Mouse (Mus musculus): ENCODE results near the gene Prkn. TPM values are rescaled to one million over a fixed set of nuclear protein-coding genes. Genes with fewer than 3 reads are reported as not detected.
A peak's percentile ranks its signal among the peaks of the same experiment; 100 is the strongest.

Gene Prkn
- polyA plus RNA-seq, 1 experiment from 2014 or later = 3.9 TPM

- Histone ChIP-seq H3K4me3 (replicated peaks; ENCODE audit: low read length) (no peak overlapping the region), H3K9ac (replicated peaks; ENCODE audit: low read depth, low read length) (no peak overlapping the region), H3K27ac (ENCODE audit: low read length) (no peak overlapping the region), H3K4me1 (replicated peaks; ENCODE audit: control insufficient read depth, insufficient read depth, low read length) (peaks cover 5% of the 10 kb centered on the region), H3K27me3 (replicated peaks; ENCODE audit: control insufficient read depth, insufficient read depth, low read length) (no peaks in the 10 kb centered on the region), H3K36me3 (ENCODE audit: control insufficient read depth, insufficient read depth) (no peaks in the 10 kb centered on the region), H3K4me2 (ENCODE audit: low read length) (no peak overlapping the region), H3K9me3 (ENCODE audit: control insufficient read depth, low read length) (no peaks in the 10 kb centered on the region)
- ATAC-seq = peak; percentile 88
- WGBS = 14% methylated on average over 4 of the region's 4 CpGs
These were observed 290.7 kb downstream of the Prkn start for GRCm38 (mm10) chr17:11130919-11131318.

- no peak overlapping the region for H3K9ac ChIP-seq (replicated peaks; ENCODE audit: low read depth, low read length)
- peak; percentile 64 for ATAC-seq
- peak overlapping the region; percentile 23; the same call in 1 of the 2 replicates for H3K27ac ChIP-seq (ENCODE audit: low read length)
- H3K4me2 ChIP-seq (ENCODE audit: low read length) = no peak overlapping the region
- H3K27me3 ChIP-seq (replicated peaks; ENCODE audit: control insufficient read depth, insufficient read depth, low read length) = no peaks in the 10 kb centered on the region
- no peak overlapping the region for H3K4me3 ChIP-seq (replicated peaks; ENCODE audit: low read length)
- WGBS = 36% methylated on average over 5 of the region's 5 CpGs
- no peaks in the 10 kb centered on the region for H3K36me3 ChIP-seq (ENCODE audit: control insufficient read depth, insufficient read depth)
- H3K9me3 ChIP-seq (ENCODE audit: control insufficient read depth, low read length) = no peaks in the 10 kb centered on the region
- H3K4me1 ChIP-seq (replicated peaks; ENCODE audit: control insufficient read depth, insufficient read depth, low read length) = peaks cover 4% of the 10 kb centered on the region
These were observed 302.1 kb downstream of the Prkn start for GRCm38 (mm10) chr17:11142321-11142720.

GRCm38 (mm10) chr17:11156119-11156518, 315.9 kb downstream of the Prkn start:
- H3K9me3 ChIP-seq (ENCODE audit: control insufficient read depth, low read length) = no peaks in the 10 kb centered on the region
- no peak overlapping the region for H3K27ac ChIP-seq (ENCODE audit: low read length)
- H3K4me2 ChIP-seq (ENCODE audit: low read length) = no peak overlapping the region
- peak; percentile 47 for ATAC-seq
- H3K27me3 ChIP-seq (replicated peaks; ENCODE audit: control insufficient read depth, insufficient read depth, low read length) = no peaks in the 10 kb centered on the region
- H3K4me1 ChIP-seq (replicated peaks; ENCODE audit: control insufficient read depth, insufficient read depth, low read length) = peaks cover 15% of the 10 kb centered on the region
- no peaks in the 10 kb centered on the region for H3K36me3 ChIP-seq (ENCODE audit: control insufficient read depth, insufficient read depth)
- WGBS = 78% methylated on average over 3 of the region's 3 CpGs
- no peak overlapping the region for H3K4me3 ChIP-seq (replicated peaks; ENCODE audit: low read length)
- no peak overlapping the region for H3K9ac ChIP-seq (replicated peaks; ENCODE audit: low read depth, low read length)

- H3K36me3 ChIP-seq (ENCODE audit: control insufficient read depth, insufficient read depth) = no peaks in the 10 kb centered on the region
- no peaks in the 10 kb centered on the region for H3K9me3 ChIP-seq (ENCODE audit: control insufficient read depth, low read length)
- ATAC-seq = peak; percentile 81
- no peak overlapping the region for H3K27ac ChIP-seq (ENCODE audit: low read length)
- H3K4me3 ChIP-seq (replicated peaks; ENCODE audit: low read length) = no peak overlapping the region
- peaks cover 15% of the 10 kb centered on the region for H3K4me1 ChIP-seq (replicated peaks; ENCODE audit: control insufficient read depth, insufficient read depth, low read length)
- no peak overlapping the region for H3K9ac ChIP-seq (replicated peaks; ENCODE audit: low read depth, low read length)
- WGBS = 46% methylated on average over 7 of the region's 7 CpGs
- H3K27me3 ChIP-seq (replicated peaks; ENCODE audit: control insufficient read depth, insufficient read depth, low read length) = no peaks in the 10 kb centered on the region
- no peak overlapping the region for H3K4me2 ChIP-seq (ENCODE audit: low read length)
These were observed 317.4 kb downstream of the Prkn start for GRCm38 (mm10) chr17:11157536-11157935.

GRCm38 (mm10) chr17:11161436-11161835, 321.3 kb downstream of the Prkn start:
- Histone ChIP-seq H3K4me2 (ENCODE audit: low read length) (no peak overlapping the region), H3K4me3 (replicated peaks; ENCODE audit: low read length) (no peak overlapping the region), H3K27me3 (replicated peaks; ENCODE audit: control insufficient read depth, insufficient read depth, low read length) (no peaks in the 10 kb centered on the region), H3K9me3 (ENCODE audit: control insufficient read depth, low read length) (no peaks in the 10 kb centered on the region), H3K4me1 (replicated peaks; ENCODE audit: control insufficient read depth, insufficient read depth, low read length) (peaks cover 15% of the 10 kb centered on the region), H3K36me3 (ENCODE audit: control insufficient read depth, insufficient read depth) (no peaks in the 10 kb centered on the region), H3K27ac (ENCODE audit: low read length) (no peak overlapping the region), H3K9ac (replicated peaks; ENCODE audit: low read depth, low read length) (no peak overlapping the region)
- no peak for ATAC-seq
- 44% methylated on average over 1 of the region's 1 CpGs for WGBS

GRCm38 (mm10) chr17:11162770-11163169, 322.6 kb downstream of the Prkn start:
- peak; percentile 61 for ATAC-seq
- peaks cover 2% of the 10 kb centered on the region for H3K4me1 ChIP-seq (replicated peaks; ENCODE audit: control insufficient read depth, insufficient read depth, low read length)
- H3K36me3 ChIP-seq (ENCODE audit: control insufficient read depth, insufficient read depth) = no peaks in the 10 kb centered on the region
- H3K9me3 ChIP-seq (ENCODE audit: control insufficient read depth, low read length) = no peaks in the 10 kb centered on the region
- H3K27ac ChIP-seq (ENCODE audit: low read length) = no peak overlapping the region
- H3K4me3 ChIP-seq (replicated peaks; ENCODE audit: low read length) = no peak overlapping the region
- no peak overlapping the region for H3K9ac ChIP-seq (replicated peaks; ENCODE audit: low read depth, low read length)
- WGBS = 63% methylated on average over 3 of the region's 3 CpGs
- H3K27me3 ChIP-seq (replicated peaks; ENCODE audit: control insufficient read depth, insufficient read depth, low read length) = no peaks in the 10 kb centered on the region
- H3K4me2 ChIP-seq (ENCODE audit: low read length) = no peak overlapping the region

- no peak for ATAC-seq
These were observed 347.2 kb downstream of the Prkn start for GRCm38 (mm10) chr17:11187356-11187755.

GRCm38 (mm10) chr17:11188494-11188893, 348.3 kb downstream of the Prkn start:
- no peak overlapping the region for H3K4me3 ChIP-seq (replicated peaks; ENCODE audit: low read length)
- no peak overlapping the region for H3K9ac ChIP-seq (replicated peaks; ENCODE audit: low read depth, low read length)
- H3K36me3 ChIP-seq (ENCODE audit: control insufficient read depth, insufficient read depth) = no peaks in the 10 kb centered on the region
- 93% methylated on average over 4 of the region's 4 CpGs for WGBS
- H3K27ac ChIP-seq (ENCODE audit: low read length) = no peak overlapping the region
- no peak for ATAC-seq
- H3K27me3 ChIP-seq (replicated peaks; ENCODE audit: control insufficient read depth, insufficient read depth, low read length) = no peaks in the 10 kb centered on the region
- H3K4me1 ChIP-seq (replicated peaks; ENCODE audit: control insufficient read depth, insufficient read depth, low read length) = no peaks in the 10 kb centered on the region
- H3K4me2 ChIP-seq (ENCODE audit: low read length) = no peak overlapping the region
- H3K9me3 ChIP-seq (ENCODE audit: control insufficient read depth, low read length) = no peaks in the 10 kb centered on the region

More at GRCm38 (mm10) chr17:11187356-11187755, 347.2 kb downstream of the Prkn start:
- Histone ChIP-seq H3K36me3 (ENCODE audit: control insufficient read depth, insufficient read depth) (no peaks in the 10 kb centered on the region), H3K27me3 (replicated peaks; ENCODE audit: control insufficient read depth, insufficient read depth, low read length) (no peaks in the 10 kb centered on the region), H3K4me1 (replicated peaks; ENCODE audit: control insufficient read depth, insufficient read depth, low read length) (no peaks in the 10 kb centered on the region), H3K9ac (replicated peaks; ENCODE audit: low read depth, low read length) (no peak overlapping the region), H3K27ac (ENCODE audit: low read length) (no peak overlapping the region), H3K4me2 (ENCODE audit: low read length) (no peak overlapping the region), H3K9me3 (ENCODE audit: control insufficient read depth, low read length) (no peaks in the 10 kb centered on the region), H3K4me3 (replicated peaks; ENCODE audit: low read length) (no peak overlapping the region)

GRCm38 (mm10) chr17:11190306-11190705, 350.1 kb downstream of the Prkn start:
- H3K4me1 ChIP-seq (replicated peaks; ENCODE audit: control insufficient read depth, insufficient read depth, low read length) = no peaks in the 10 kb centered on the region
- WGBS = 72% methylated on average over 2 of the region's 2 CpGs
- H3K4me3 ChIP-seq (replicated peaks; ENCODE audit: low read length) = no peak overlapping the region
- H3K27me3 ChIP-seq (replicated peaks; ENCODE audit: control insufficient read depth, insufficient read depth, low read length) = no peaks in the 10 kb centered on the region
- no peak for ATAC-seq
- H3K36me3 ChIP-seq (ENCODE audit: control insufficient read depth, insufficient read depth) = no peaks in the 10 kb centered on the region
- no peak overlapping the region for H3K27ac ChIP-seq (ENCODE audit: low read length)
- no peak overlapping the region for H3K9ac ChIP-seq (replicated peaks; ENCODE audit: low read depth, low read length)
- no peak overlapping the region for H3K4me2 ChIP-seq (ENCODE audit: low read length)
- no peaks in the 10 kb centered on the region for H3K9me3 ChIP-seq (ENCODE audit: control insufficient read depth, low read length)

GRCm38 (mm10) chr17:11198134-11198533, 357.9 kb downstream of the Prkn start:
- no peak overlapping the region for H3K4me3 ChIP-seq (replicated peaks; ENCODE audit: low read length)
- no peak for ATAC-seq
- 37% methylated on average over 2 of the region's 2 CpGs for WGBS
- no peaks in the 10 kb centered on the region for H3K4me1 ChIP-seq (replicated peaks; ENCODE audit: control insufficient read depth, insufficient read depth, low read length)
- H3K27ac ChIP-seq (ENCODE audit: low read length) = no peak overlapping the region
- H3K36me3 ChIP-seq (ENCODE audit: control insufficient read depth, insufficient read depth) = no peaks in the 10 kb centered on the region
- H3K27me3 ChIP-seq (replicated peaks; ENCODE audit: control insufficient read depth, insufficient read depth, low read length) = no peaks in the 10 kb centered on the region
- H3K4me2 ChIP-seq (ENCODE audit: low read length) = no peak overlapping the region
- no peaks in the 10 kb centered on the region for H3K9me3 ChIP-seq (ENCODE audit: control insufficient read depth, low read length)
- no peak overlapping the region for H3K9ac ChIP-seq (replicated peaks; ENCODE audit: low read depth, low read length)

Data from forebrain, embryonic 16.5 days (tissue).